In genomic region chr14:87019687-87020086, GRCm38 (mm10) we compare ENCODE assay signal across 15 mouse cellular contexts.
A peak's percentile ranks its signal among the peaks of the same experiment; 100 is the strongest.
DNase-seq lines count a peak whose midpoint lies in the region; ATAC-seq lines count a peak whose summit lies in the region.
"Had no signal": no experiment of that assay in that cellular context is flagged by ENCODE, and none has a peak within 500 bp of the region (broad histone marks: within the 10 kb centered on the region; RNA-seq: fewer than 3 reads in every experiment).

No protein-coding gene starts in this region.

- H3K9ac ChIP-seq in forebrain, embryonic 15.5 days (replicated peaks) = no peak overlapping the region
- no peak overlapping the region for H3K9ac ChIP-seq in forebrain, embryonic 16.5 days (replicated peaks; ENCODE audit: low read depth, low read length)
- no peak overlapping the region for H3K9ac ChIP-seq in intestine, embryonic 16.5 days (ENCODE audit: low read depth, low read length)
- H3K9ac ChIP-seq: hindbrain, embryonic 15.5 days; liver, embryonic 15.5 days had no signal

- 81% methylated on average over 3 of the region's 3 CpGs for WGBS in forebrain, embryonic 15.5 days
- 68% methylated on average over 3 of the region's 3 CpGs for WGBS in forebrain, embryonic 16.5 days
- WGBS in intestine, embryonic 16.5 days = 79% methylated on average over 3 of the region's 3 CpGs

- no peaks in the 10 kb centered on the region for H3K4me1 ChIP-seq in forebrain, embryonic 15.5 days
- H3K4me1 ChIP-seq in forebrain, embryonic 16.5 days (replicated peaks; ENCODE audit: control insufficient read depth, insufficient read depth, low read length) = no peaks in the 10 kb centered on the region
- no peaks in the 10 kb centered on the region for H3K4me1 ChIP-seq in intestine, embryonic 16.5 days (ENCODE audit: control insufficient read depth, insufficient read depth, low read length)
- H3K4me1 ChIP-seq: hindbrain, embryonic 15.5 days; midbrain, embryonic 10.5 days had no signal

- H3K36me3 ChIP-seq in forebrain, embryonic 15.5 days = no peaks in the 10 kb centered on the region
- no peaks in the 10 kb centered on the region for H3K36me3 ChIP-seq in forebrain, embryonic 16.5 days (ENCODE audit: control insufficient read depth, insufficient read depth)
- no peaks in the 10 kb centered on the region for H3K36me3 ChIP-seq in intestine, embryonic 16.5 days (ENCODE audit: control insufficient read depth, insufficient read depth, low read length)
- H3K36me3 ChIP-seq: hindbrain, embryonic 15.5 days; midbrain, embryonic 10.5 days had no signal

- H3K4me3 ChIP-seq in forebrain, embryonic 15.5 days = no peak overlapping the region
- H3K4me3 ChIP-seq in forebrain, embryonic 16.5 days (replicated peaks; ENCODE audit: low read length) = no peak overlapping the region
- H3K4me3 ChIP-seq in intestine, embryonic 16.5 days (ENCODE audit: low read length) = no peak overlapping the region
- H3K4me3 ChIP-seq: hindbrain, embryonic 15.5 days; liver, embryonic 15.5 days; midbrain, embryonic 10.5 days; myocyte had no signal

- H3K9me3 ChIP-seq in forebrain, embryonic 15.5 days = no peaks in the 10 kb centered on the region
- H3K9me3 ChIP-seq in forebrain, embryonic 16.5 days (ENCODE audit: control insufficient read depth, low read length) = no peaks in the 10 kb centered on the region
- no peaks in the 10 kb centered on the region for H3K9me3 ChIP-seq in intestine, embryonic 16.5 days (ENCODE audit: control insufficient read depth, low read length)
- H3K9me3 ChIP-seq: hindbrain, embryonic 15.5 days; liver, embryonic 15.5 days; midbrain, embryonic 10.5 days had no signal

- 0 out of 2 replicates have a peak, but pooled peaks have one; percentile 23 for ATAC-seq in forebrain, embryonic 15.5 days (replicated peaks)
- ATAC-seq in forebrain, embryonic 16.5 days = no peak
- ATAC-seq in intestine, embryonic 16.5 days = no peak
- ATAC-seq: CD4-positive, CD25-positive, alpha-beta regulatory T cell, adult 4 months had no signal

- DNase-seq in right cerebral cortex, postnatal 4 days = peak; percentile 5
- no peak for DNase-seq in right cerebral cortex, postnatal 36 days (ENCODE audit: low spot score in 2 of 2)
- DNase-seq in cerebellum, postnatal 25 days = peak; percentile 68 to 82
- DNase-seq in lung, postnatal 4 days = peak; percentile 33 to 68
- DNase-seq: heart, adult 11 months; kidney, adult 8-10 months; thymus, postnatal 25 days had no signal

- no peak overlapping the region for H3K4me2 ChIP-seq in forebrain, embryonic 15.5 days (replicated peaks)
- no peak overlapping the region for H3K4me2 ChIP-seq in forebrain, embryonic 16.5 days (ENCODE audit: low read length)
- no peak overlapping the region for H3K4me2 ChIP-seq in intestine, embryonic 16.5 days (ENCODE audit: low read depth, low read length)
- H3K4me2 ChIP-seq: hindbrain, embryonic 15.5 days; liver, embryonic 15.5 days had no signal

- no peak overlapping the region for H3K27ac ChIP-seq in forebrain, embryonic 15.5 days (replicated peaks)
- no peak overlapping the region for H3K27ac ChIP-seq in forebrain, embryonic 16.5 days (ENCODE audit: low read length)
- no peak overlapping the region for H3K27ac ChIP-seq in intestine, embryonic 16.5 days (ENCODE audit: low read length)
- H3K27ac ChIP-seq: hindbrain, embryonic 15.5 days; liver, embryonic 15.5 days; midbrain, embryonic 10.5 days had no signal

- H3K27me3 ChIP-seq in forebrain, embryonic 15.5 days = no peaks in the 10 kb centered on the region
- H3K27me3 ChIP-seq in forebrain, embryonic 16.5 days (replicated peaks; ENCODE audit: control insufficient read depth, insufficient read depth, low read length) = no peaks in the 10 kb centered on the region
- H3K27me3 ChIP-seq in intestine, embryonic 16.5 days (replicated peaks; ENCODE audit: control insufficient read depth, insufficient read depth, low read length) = no peaks in the 10 kb centered on the region
- H3K27me3 ChIP-seq: hindbrain, embryonic 15.5 days; liver, embryonic 15.5 days had no signal

Comparison
In these comparisons a context has a peak if more than half of its experiments do, and no peak if none do; other contexts are left out.
1. DNase-seq: peak in right cerebral cortex, postnatal 4 days (single experiment), cerebellum, postnatal 25 days (2 of 2) and lung, postnatal 4 days (2 of 2); none in right cerebral cortex, postnatal 36 days (0 of 2).